Mouse (Mus musculus) bone marrow, adult 2 months (tissue): Measurements from ENCODE around the gene Tarm1.

ENCODE experiments used
- CTCF ChIP-seq: fragments of 200-500 bp; IDR thresholded peaks from 2 replicates; pipeline ENCODE4 v1.5.1; 2011; ENCODE audit warnings: low read length, control low read depth; ENCODE audit not compliant: control insufficient read depth, insufficient read depth
- POLR2A ChIP-seq: fragments of 200-500 bp; IDR thresholded peaks from 2 replicates; pipeline ENCODE4 v1.6.1; 2011; ENCODE audit warnings: low read depth, mild to moderate bottlenecking, control low read depth, low read length, borderline replicate concordance; ENCODE audit not compliant: control insufficient read depth

GRCm38 (mm10) chr7:3474291-3475080 lies 27.9 kb downstream of the Tarm1 start:
- TF ChIP-seq CTCF (no peak), POLR2A (no peak)
